Mouse (Mus musculus) heart, postnatal 0 days (tissue): ENCODE measurements at regions not wholly inside any gene's neighbourhood (a gene's known extent, or its start where the extent isn't known, plus 50 kb on each side); places are given as distances from the start of the nearest gene placed in this dataset.

Experiments used
- CTCF ChIP-seq: IDR thresholded peaks from 2 replicates; pipeline ENCODE4 v1.5.1; 2016; ENCODE audit warnings: antibody characterized with exemption, control low read depth, low read depth
- EP300 ChIP-seq: IDR thresholded peaks from 2 replicates; pipeline ENCODE4 v1.6.1; 2016; ENCODE audit warnings: antibody characterized with exemption, low read depth

GRCm38 (mm10) chr8:78002071-78002470 is 211.0 kb upstream of the Ttc29 start:
- TF ChIP-seq CTCF (no peak), EP300 (no peak)
